Mouse (Mus musculus) left cerebral cortex, postnatal 14 days (tissue): ENCODE measurements around the gene Otulinl. TPM values are rescaled to one million over a fixed set of nuclear protein-coding genes. Genes with fewer than 3 reads are reported as not detected.

Experiments
- DNase-seq, 2 experiments: peaks; one replicate each; pipeline ENCODE4 v3.0.0; 2021 to 2022; ENCODE audit warnings: low spot score in 2 of 2, mixed read lengths in 1 of 2
- intact Hi-C: fragments of 180-260 bp; cut with DNase I; formaldehyde crosslinking; loops from one replicate; pipeline ENCODE4 v1.15.1; 2025
- total RNA-seq, 2 experiments: library from RNA; stranded (reverse); gene quantifications; 2 replicates each; pipeline ENCODE4 v1.2.3; 2021

Gene Otulinl
- total RNA-seq, 2 experiments from 2014 or later: 28.8 to 33.1 TPM

DNA sequence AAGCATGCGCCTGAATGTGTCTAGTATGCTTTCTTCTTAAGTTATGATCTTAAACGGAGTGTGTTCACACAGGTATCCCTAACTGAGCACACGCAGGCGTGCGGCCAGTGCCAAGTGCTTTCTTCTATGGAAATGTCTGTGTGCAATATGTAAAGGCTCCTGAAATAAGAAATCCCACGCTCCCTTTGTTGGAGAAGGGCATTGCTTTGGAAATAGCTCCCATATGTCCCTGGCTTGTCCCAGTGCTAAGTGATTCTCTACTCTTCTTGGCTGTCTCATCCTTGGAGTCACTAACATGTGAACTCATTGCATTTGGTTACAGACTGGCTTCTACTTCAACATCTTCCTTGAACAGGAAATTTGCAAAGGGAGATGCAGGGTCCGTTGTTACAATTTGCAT, 3.4 kb upstream of the Otulinl start:
- peak in 1 of 2 experiments; percentile 59 for DNase-seq

DNA sequence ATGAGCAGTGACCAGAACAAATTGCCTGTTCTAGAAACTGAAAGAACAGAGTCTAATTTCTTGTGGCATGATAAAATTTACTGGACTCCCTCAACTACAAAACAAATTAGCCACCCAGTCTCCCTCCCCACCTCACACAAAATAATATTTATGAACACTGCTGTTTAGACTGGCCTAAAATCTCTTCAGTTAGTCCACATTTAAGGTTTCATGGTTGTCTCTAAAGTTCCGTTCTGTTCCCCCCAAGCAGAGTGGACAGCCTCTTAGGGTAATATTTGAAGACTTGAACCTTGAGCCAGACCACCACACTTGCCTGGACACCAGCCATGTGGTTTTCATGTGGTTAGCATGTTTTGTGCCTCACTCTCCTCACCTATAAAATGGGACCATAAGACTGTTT, 1.8 kb upstream of the Otulinl start:
- no peak for DNase-seq
- intact Hi-C loops: no loop called here

More for the DNA sequence above, 3.4 kb upstream of the Otulinl start:
- intact Hi-C loops: no loop called here

DNA sequence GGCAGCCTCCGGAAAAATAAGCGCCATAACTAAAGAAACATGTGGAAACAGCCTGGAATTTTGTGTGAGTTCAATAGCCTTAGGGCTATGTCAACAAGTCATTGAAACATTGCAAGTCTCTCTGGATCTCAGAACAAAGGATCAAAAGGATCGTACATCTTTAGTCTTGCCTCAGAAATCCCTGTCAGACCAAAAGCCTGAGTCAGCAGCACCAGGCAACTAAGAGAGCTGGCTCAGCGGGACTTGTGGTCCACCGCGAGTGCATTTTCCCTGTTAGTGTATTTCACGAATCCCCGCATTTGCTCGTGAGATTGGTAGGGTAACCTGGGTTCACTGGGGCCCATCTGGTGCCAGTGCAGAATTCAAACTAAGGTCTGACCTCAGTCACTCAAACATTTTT, 1.2 kb upstream of the Otulinl start:
- DNase-seq: no peak
- intact Hi-C loops: no loop called here

DNA sequence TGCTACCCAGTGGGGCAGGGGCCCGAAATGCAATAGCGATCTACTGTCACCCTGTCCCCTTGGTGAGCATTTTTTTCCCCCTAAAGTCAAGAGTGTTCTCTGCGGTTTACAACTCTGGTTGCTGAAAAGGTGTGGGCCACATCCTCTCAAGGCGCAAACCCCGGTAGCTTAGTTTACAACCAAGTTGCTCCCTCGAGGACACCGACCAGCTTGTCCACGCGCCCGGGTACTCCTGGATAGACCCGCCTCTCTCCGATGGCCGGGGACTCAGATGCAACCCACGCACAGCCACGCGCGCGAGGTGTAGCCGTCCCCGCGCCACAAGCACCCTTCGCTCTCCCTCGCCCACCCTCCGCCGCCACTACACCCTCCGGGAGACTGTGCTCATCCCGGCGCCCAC, 382 bp downstream of the Otulinl start:
- DNase-seq: no peak
- intact Hi-C loops: no loop called here

DNA sequence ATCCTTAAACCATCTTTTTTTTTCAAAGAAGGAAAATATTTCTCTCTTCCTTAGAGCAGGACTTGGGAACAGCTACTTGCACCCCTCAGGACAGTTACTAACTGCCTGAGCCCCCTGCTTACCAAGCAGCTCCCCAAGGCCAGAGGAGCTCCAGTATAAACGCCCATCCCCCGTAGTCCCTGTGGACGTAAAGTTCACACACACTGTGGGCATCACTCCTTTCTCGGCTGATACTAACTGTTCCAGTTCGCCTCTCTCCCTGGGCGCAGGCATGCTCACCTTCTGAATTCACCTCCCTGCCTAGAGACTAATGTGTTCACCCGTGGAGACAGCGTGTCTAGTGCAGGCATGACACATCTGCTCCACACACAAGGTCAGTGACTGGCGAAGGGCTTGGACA, 2.9 kb downstream of the Otulinl start:
- intact Hi-C loops: no loop called here
- DNase-seq: no peak

DNA sequence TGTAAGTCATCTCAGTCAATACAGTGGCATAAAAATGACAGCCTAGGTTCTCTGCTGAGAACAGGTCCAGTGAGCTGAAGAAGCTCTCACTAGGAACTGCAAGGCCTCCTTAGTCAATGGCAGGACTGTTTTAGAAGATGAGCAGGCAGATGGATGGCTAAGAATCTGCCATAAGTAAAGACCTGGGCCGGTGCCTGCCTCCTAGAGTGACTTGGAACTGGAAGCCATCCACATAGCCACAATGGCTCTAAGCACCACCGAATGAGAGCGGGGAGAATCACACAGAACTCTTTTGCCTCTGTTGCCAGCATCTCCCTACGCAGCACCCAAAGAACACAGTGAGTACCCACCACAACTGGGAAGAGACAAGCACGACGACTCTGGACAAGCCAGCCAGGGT, 3.6 kb downstream of the Otulinl start:
- intact Hi-C loops: no loop called here
- DNase-seq: no peak

DNA sequence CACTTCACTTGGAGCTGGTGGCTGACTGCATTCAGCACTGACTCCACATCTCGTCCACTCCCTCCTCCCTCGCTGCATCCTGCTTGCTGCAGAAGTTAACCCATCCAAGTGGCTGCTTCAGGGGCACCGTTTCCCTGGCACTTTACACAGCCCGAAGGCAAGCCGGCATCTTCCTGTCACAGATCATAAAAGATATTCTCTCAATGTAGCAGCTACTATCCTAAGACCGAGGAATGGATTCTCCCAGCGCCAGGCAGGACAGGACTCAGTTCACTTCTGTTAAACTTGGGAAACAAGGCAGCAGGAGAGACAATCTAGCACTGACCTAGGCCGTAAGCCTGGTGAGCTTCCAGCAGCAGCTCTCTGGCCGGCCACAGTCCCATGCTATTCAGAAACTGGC, 5.2 kb downstream of the Otulinl start:
- intact Hi-C loops: no loop called here
- DNase-seq: no peak

DNA sequence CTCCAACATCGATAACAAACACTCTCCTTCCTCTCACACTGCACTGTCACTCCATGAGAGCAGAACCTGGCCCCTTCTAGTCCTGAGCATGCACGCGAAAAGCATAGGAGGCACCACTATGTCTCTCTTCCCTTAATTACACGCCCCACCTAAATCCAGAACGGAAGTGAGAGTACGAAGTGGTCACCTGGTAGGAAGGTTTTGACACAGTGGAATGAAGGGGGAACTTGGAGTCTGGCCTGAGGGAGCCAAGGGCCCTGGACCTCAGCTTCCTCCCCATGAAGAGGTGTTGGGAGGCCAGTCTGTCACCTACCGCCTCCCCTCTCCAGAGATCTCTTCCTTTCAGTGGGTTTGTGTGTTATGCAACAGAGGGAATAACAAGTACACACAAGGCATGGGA, 6.3 kb downstream of the Otulinl start:
- intact Hi-C loops: no loop called here

DNA sequence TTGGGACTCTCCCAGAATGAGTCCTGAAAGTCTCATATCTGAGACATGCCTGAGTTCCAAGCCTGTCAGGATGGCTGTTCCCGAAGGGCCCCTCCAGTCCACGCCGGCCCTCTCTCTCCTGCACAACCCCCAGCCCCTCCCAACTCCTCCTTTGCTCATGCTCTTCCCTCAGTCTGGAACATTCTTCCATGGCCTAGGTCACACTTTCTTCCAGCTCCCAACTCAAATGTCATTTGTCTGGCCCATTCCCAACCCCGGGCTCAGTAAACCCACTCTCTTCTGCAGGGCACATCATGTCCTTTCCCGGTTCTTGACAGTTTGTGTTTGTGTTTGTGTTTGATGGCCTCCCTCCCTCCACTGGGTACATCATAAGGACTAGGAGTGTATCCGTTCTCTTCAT, 7.3 kb downstream of the Otulinl start:
- intact Hi-C loops: no loop called here
- DNase-seq: no peak

More for the DNA sequence above, 6.3 kb downstream of the Otulinl start:
- DNase-seq: no peak

DNA sequence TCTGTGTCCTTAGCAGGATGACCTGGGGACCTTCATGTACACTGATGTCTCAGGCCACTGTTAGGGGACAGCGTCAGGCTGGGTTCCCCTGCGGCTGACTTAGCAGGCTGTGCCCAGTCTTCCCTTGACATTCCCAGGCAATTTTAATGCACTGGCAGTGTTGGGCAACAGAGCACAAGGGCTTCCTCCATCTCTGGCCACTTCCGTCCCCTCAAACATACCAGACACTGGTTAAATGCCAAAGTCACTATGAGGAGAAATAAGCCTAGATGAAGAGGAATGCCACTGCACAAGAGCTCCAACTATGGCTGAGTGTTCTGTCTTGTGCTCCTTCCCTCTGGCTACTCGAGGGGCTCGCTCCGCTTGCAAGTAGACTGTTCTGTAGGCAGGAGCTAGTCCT, 8.2 kb downstream of the Otulinl start:
- intact Hi-C loops: no loop called here

DNA sequence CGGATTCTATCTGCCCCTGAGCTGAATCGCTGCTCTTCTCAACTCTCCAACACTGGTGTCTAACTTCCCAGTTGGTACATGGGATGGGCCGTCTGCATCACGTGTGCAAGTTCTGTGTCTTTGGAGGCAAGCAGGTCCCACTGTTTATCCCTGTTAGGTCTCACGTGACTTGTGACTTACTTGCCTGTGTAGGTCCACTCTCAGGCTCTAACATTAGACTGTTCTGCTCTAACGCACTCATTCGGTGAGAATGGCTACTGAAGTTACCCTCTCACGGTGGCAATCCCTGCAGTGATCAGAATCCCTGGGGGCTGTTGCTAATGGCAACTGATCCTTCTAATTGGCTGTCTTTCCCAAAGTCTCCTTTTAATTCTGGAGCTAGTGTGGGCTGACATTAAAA, 9.1 kb downstream of the Otulinl start:
- no peak for DNase-seq
- intact Hi-C loops: no loop called here

More for the DNA sequence above, 8.2 kb downstream of the Otulinl start:
- DNase-seq: no peak

DNA sequence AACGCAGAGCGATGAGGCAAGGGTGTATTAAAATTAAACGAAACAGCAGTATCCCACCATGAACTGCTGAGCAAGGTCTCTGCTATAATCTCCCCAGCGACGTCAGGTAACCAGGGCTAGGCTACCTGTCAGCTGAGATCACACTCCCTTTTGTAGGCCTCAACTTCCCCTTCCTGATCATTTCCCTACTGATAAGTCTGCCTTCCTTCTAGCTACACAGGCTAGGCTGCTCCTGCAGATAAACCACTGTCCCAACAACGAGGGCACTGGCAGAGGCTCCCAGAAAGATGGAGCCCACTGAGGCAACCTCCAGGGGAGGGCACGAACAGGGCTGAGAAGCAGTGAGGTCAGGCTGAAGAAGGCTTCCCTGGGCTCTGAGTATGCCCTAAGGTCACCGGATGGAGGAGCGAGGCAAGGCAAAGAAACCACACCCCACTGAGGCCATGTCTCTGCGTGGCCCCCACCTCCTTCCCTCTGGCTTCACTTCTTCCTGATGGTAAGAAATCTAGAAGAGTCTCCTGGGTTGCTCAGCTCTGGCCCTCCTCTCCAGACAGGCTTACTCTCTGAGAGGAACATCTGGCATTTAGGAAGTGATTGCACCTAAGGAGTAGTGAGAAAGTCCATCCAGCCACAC, 9.7 kb downstream of the Otulinl start:
- intact Hi-C loops: no loop called here
- DNase-seq: no peak

DNA sequence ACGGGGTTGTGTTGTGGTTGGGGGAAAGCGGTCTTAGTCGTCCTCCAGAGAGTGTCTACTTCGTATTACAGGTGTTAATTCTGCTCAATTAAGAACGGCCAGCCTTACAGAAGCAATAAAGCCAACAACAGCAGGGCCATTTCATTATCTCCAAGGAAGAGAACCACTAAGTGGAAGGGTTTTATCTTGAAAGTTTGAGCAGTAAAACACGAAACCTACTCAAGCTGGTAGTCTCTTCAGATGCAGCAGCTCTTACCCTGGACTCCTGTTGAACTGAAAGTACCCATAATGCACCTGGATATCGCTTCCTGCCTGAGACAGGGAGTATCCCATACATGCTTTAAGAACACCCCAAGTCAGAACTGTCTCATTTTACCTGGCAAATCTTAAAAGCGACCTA, 10.7 kb downstream of the Otulinl start:
- intact Hi-C loops: no loop called here
- DNase-seq: no peak

DNA sequence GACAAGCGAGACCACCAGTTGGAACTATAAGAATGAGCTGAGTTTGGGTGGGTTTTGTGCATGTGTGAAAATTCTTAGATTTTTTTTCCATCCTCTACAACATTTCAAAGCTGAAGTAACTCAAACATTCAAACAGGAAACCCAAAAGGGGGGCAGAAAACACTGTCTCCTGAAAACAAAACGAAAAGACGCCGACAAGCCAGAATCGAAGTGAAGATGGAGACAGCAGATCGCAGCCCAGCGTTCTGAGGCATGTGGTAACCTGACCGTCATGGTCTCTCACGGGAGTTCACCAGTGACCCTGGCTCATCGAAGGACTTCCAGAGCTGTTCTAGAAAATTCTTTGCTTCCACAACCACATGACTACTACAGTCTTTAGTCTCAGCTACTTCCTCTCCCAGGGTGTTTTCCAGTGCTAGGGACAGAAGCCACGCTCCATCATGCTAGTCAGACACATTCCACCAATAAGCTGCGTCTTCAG, 11.4 kb downstream of the Otulinl start:
- intact Hi-C loops: no loop called here
- DNase-seq: no peak

DNA sequence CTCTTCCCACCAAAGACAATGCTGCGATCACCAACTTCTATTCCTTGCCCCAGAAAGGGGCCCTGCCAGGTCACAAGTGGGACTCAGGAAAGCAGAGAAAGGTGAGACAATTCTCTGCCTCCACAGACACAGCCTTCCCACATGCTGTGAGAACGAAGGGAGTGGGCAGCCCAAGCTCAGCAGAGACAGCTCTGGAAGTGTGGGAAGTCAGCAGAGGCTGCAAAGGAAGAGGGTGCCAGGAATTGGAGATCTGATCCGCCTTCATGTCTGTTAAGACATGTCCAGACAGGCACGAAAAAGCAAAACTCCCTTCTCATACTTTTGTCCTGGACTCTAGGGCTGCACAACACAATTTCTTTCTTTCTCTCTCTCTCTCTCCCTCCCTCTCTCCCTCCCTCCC, 12.1 kb downstream of the Otulinl start:
- intact Hi-C loops: no loop called here
- peak; percentile 62 to 67 for DNase-seq

DNA sequence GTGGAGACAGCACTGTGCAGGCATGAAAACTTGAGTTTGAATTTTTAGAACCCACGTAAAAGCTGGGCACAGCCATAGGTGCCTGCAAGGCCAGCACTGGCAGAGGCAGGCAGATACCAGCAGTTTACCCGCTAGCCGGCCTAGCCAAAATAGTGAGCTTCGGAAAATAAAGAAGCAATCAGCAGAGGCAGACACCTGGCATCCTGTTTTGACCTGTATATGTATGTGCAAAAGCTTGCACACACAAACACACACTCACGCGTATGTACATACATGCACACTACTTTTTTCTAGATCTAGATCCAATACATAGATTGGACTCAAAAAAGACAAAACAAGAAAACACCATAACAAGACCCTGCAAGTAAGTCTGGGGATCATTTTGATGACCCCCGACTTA, 12.8 kb downstream of the Otulinl start:
- intact Hi-C loops: no loop called here
- DNase-seq: no peak

DNA sequence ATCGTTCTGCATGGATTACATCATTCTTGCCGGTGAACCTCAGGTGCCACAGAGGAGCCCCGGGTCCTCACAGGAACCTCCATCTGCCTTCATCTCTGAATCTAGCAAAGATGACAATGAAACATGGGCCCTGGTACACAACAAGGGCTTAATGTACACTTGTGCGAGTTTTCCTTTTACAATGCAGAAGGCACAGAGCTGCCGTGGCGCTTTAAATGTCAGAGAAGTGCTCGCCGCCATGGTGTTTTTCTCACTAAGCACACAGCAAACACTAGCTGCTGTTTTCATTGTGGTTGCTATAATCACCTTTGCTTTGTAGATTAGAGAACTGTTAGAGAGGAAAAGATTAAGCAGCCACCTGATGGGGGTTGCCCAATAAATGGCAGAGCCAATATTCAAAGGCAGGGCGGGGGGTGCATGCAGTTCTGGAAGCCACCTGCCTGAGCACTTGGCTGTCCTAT, 13.3 kb downstream of the Otulinl start:
- DNase-seq: no peak

DNA sequence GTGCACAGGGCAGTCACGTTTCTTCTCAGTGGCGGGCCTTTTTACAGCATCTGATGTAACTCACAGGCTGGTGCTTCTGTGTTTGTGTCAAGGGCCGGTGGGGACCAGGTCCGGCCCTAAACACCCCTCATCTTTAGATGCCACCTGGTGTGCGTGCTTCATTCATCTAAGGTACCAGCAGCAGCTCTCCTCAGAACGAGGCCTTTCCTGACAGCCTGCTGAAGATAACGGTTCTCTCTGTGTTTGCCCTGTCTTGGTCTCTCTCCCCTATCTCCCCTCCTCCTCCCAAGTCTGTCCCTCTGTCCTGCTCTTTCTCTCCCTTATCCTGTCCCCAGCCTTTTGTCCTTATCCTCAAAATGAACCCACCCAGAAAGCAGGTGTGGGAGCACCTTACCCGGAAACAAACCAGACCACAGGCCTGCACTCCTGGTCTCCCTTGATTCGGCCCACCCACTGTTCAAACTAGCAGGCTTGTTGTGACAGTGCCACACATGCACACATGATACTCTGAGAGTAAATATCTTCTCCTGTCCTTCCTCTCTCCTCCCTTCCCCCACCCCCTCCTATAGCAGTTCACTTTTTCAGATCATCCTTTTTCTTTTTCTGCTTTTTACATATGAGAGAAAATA, 14.4 kb downstream of the Otulinl start:
- intact Hi-C loops: no loop called here
- no peak for DNase-seq

More for the DNA sequence above, 13.3 kb downstream of the Otulinl start:
- intact Hi-C loops: no loop called here

DNA sequence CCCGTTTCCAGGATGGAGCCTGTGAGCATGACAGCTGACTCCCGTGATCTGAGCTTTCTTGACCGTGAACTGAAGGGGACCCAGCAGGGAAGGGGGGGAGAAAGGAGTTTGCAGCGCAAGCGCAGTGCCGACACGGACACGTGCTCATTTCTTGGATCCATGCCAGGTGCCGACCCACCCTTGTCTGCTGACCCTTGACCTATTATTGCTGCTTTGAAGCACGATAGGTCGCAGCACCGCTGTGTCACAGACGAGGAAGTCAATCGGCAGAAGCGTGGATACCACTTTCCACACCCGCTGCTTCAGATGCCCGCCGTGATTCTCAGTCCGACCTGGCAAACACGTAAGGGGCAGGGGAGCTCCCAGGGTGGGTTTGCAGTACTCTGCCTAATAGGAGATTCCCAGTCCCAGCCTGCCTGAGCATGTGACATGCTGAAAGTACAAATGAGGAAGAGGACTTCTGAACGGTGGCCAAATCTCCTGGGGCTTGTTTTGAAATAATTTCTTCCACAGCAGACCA, 15.9 kb downstream of the Otulinl start:
- intact Hi-C loops: loop anchor here (1.0 kb wide), 1 partner anchor 14 kb away; no protein-coding TSS in a partner anchor
- DNase-seq: peak; percentile 23 to 33

DNA sequence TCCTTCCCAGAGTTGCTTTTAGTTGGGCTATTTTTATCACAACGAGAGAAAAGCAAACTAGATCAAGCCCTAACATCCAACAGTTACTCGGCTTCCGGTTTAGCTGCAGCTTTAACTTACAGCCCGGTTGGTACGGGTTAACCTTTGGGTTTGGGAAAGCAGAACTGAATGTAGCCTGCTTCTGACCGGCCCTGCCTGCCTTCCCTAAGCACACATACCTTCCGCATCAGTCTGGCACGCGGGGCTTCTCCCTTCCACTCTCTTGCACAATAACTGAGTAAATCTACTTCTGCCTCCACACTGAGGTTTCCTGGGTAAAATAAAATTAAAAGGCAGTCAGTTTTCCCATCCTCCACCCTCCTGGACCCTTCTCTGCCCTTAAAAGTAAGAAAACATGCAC, 17.3 kb downstream of the Otulinl start:
- intact Hi-C loops: no loop called here
- DNase-seq: no peak

DNA sequence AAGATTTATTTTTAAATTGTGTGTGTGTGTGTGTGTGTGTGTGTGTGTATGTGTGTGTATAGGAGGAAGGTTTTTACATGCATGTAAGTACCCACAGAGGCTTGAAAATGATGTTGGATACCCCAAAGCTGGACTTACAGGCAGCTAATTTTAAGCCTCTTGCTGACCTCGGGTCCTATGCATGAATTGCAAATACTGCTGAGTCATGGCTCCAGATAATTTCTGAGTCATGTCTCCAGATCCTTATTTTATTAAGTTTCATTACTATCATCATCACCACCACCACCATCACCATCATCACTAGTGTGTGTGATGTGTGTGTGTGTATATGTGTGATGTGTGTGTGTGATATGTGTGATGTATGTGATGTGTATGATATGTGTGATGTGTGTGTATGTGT, 18.7 kb downstream of the Otulinl start:
- no peak for DNase-seq
- intact Hi-C loops: no loop called here
